Mouse (Mus musculus) skeletal muscle tissue, postnatal 0 days (tissue): ENCODE measurements around the gene Serpinb3d. TPM values are rescaled to one million over a fixed set of nuclear protein-coding genes. Genes with fewer than 3 reads are reported as not detected.

Source experiments
- polyA plus RNA-seq: library from polyadenylated mRNA; unstranded; fragments of >200 nt; fragmentation: Nextera tagmentation; extraction: Ambion mirVana; gene quantifications from 2 replicates; pipeline ENCODE4 v1.2.1, GENCODE M21; 2015

Serpinb3d gene
- polyA plus RNA-seq = 0.49 TPM in 1 of 2 replicates, not detected in the other

DNA sequence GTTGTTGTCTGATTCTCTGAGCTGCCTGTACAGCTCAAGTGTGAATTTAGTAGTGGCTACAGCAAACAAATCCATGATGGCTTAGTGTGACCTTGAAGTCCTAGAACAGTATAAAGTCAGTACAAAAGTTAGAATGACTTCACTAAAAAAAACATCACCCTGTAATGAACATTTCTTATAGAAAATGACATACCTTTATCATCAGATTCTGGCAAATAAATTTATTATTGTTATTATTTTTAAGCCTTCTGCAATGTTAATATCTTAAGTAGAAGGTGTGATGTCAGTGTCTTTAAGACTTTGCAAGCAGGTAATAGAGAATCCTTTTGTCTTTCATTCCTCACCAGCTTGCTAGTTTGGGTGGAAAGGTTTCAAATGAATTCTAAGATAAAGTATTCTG is at the start of gene Serpinb3d:
Serpinb3d (minus strand) TSS at position 101 of the 400 bp plus-strand sequence.

DNA sequence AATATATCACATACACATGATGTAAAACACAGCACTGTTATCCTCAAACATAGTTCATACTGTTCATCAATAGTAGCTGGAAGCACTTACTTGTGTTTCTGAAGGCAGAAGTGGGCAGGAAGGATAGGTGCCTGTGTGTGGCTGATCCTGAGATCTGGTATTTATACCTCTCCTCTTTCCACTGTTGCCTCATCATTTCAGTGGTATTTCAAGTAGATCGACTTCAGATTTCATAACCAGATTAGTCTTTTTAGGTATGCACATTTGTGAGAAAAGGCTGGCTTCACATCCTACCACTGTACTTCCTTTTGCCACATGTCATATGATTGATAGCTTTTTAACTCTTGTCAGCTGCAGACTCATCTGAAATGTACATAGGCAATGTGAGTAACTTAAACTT is 31.1 kb downstream of the Serpinb3d start, which contains the start of gene Serpinb3a:
Serpinb3a (minus strand) TSS at position 101 of the 400 bp plus-strand sequence.

Other genes with a start within 250 kb of the Serpinb3d start
- 10.0 TPM in 1 of 2 replicates, not detected in the other for gene Serpinb5, start 222.3 kb downstream of the Serpinb3d start, polyA plus RNA-seq
- 0.14 and 12.3 TPM in 2 replicates for gene Serpinb12, start 149.1 kb downstream of the Serpinb3d start, polyA plus RNA-seq
- not detected in 2 replicates for gene Serpinb13, start 102.5 kb downstream of the Serpinb3d start, polyA plus RNA-seq
- gene Serpinb3a, start 31.2 kb downstream of the Serpinb3d start, polyA plus RNA-seq = 6.2 TPM in 1 of 2 replicates, not detected in the other
- gene Serpinb3b, start 194.9 kb upstream of the Serpinb3d start, polyA plus RNA-seq = 1.5 TPM in 1 of 2 replicates, not detected in the other
- gene Serpinb3c, start 194.9 kb upstream of the Serpinb3d start, polyA plus RNA-seq = 7.3 TPM in 1 of 2 replicates, not detected in the other